Mouse (Mus musculus) hindbrain, embryonic 10.5 days (tissue): ENCODE results near the gene Mrtfa. TPM values are rescaled to one million over a fixed set of nuclear protein-coding genes. Genes with fewer than 3 reads are reported as not detected.

Experiments
- DNase-seq: peaks from one replicate; pipeline ENCODE4 v3.0.0-alpha.2; 2017; ENCODE audit warnings: low spot score
- H3K27ac ChIP-seq: fragments of 300-500 bp; sonication (generic); 2 replicates; pipeline ENCODE4 v1.5.1; 2016; ENCODE audit warnings: mild to moderate bottlenecking, moderate library complexity
- H3K27me3 ChIP-seq: fragments of 300-500 bp; sonication (generic); 2 replicates; pipeline ENCODE4 v1.6.1; 2016; ENCODE audit warnings: mild to moderate bottlenecking; ENCODE audit not compliant: poor library complexity, insufficient read depth, severe bottlenecking
- H3K36me3 ChIP-seq: fragments of 300-500 bp; sonication (generic); 2 replicates; pipeline ENCODE4 v1.6.1; 2016; ENCODE audit warnings: mild to moderate bottlenecking, moderate library complexity
- H3K4me1 ChIP-seq: fragments of 300-500 bp; sonication (generic); replicated peaks from 2 replicates; pipeline ENCODE4 v1.6.1; 2016; ENCODE audit warnings: mild to moderate bottlenecking
- H3K4me3 ChIP-seq: fragments of 300-500 bp; sonication (generic); 2 replicates; pipeline ENCODE4 v1.5.1; 2016; ENCODE audit warnings: mild to moderate bottlenecking, moderate library complexity
- H3K9me3 ChIP-seq: fragments of 300-500 bp; sonication (generic); 2 replicates; pipeline ENCODE4 v1.6.1; 2016; ENCODE audit warnings: mild to moderate bottlenecking, moderate library complexity
- WGBS: fragments of 180-500 bp; shearing (Covaris S2); methylation state at CpG from one replicate; pipeline ENCODE4 v1.1.7; 2016; 5-methylcytosine and 5-hydroxymethylcytosine counted together
- polyA plus RNA-seq: library from polyadenylated mRNA; unstranded; fragments of >200 nt; fragmentation: Nextera tagmentation; extraction: Ambion mirVana; gene quantifications from 2 replicates; pipeline ENCODE4 v1.2.1, GENCODE M21; 2016

The Mrtfa gene
- polyA plus RNA-seq, 1 experiment from 2014 or later, result 31.3 TPM

- WGBS, result 89% methylated on average over 4 of the region's 4 CpGs
Measured at GRCm38 (mm10) chr15:81045336-81045735, 145.2 kb downstream of the Mrtfa start.

GRCm38 (mm10) chr15:81044446-81044845 is 146.1 kb downstream of the Mrtfa start:
- Histone ChIP-seq H3K4me1 (peaks cover 16% of the 10 kb centered on the region), H3K36me3 (peaks cover 21% of the 10 kb centered on the region), H3K27ac (no peak overlapping the region), H3K9me3 (no peaks in the 10 kb centered on the region), H3K27me3 (no peaks in the 10 kb centered on the region), H3K4me3 (no peak overlapping the region)
- no peak for DNase-seq
- 91% methylated on average over 9 of the region's 9 CpGs for WGBS

More at GRCm38 (mm10) chr15:81045336-81045735, 145.2 kb downstream of the Mrtfa start:
- peaks cover 21% of the 10 kb centered on the region for H3K36me3 ChIP-seq
- H3K27ac ChIP-seq, result no peak overlapping the region
- no peaks in the 10 kb centered on the region for H3K27me3 ChIP-seq
- peaks cover 16% of the 10 kb centered on the region for H3K4me1 ChIP-seq
- no peak overlapping the region for H3K4me3 ChIP-seq
- no peak for DNase-seq
- no peaks in the 10 kb centered on the region for H3K9me3 ChIP-seq

GRCm38 (mm10) chr15:81042276-81042931 is 148.2 kb downstream of the Mrtfa start:
- peak; percentile 27 for DNase-seq
- peaks cover 16% of the 10 kb centered on the region for H3K4me1 ChIP-seq
- peaks cover 21% of the 10 kb centered on the region for H3K36me3 ChIP-seq
- H3K27ac ChIP-seq, result no peak overlapping the region
- 70% methylated on average over 13 of the region's 13 CpGs for WGBS
- no peaks in the 10 kb centered on the region for H3K9me3 ChIP-seq
- no peak overlapping the region for H3K4me3 ChIP-seq
- no peaks in the 10 kb centered on the region for H3K27me3 ChIP-seq

GRCm38 (mm10) chr15:81041767-81042166 is 148.8 kb downstream of the Mrtfa start:
- Histone ChIP-seq H3K36me3 (peaks cover 21% of the 10 kb centered on the region), H3K4me1 (peaks cover 16% of the 10 kb centered on the region), H3K27ac (no peak overlapping the region), H3K9me3 (no peaks in the 10 kb centered on the region), H3K27me3 (no peaks in the 10 kb centered on the region), H3K4me3 (no peak overlapping the region)
- no peak for DNase-seq
- WGBS, result 77% methylated on average over 4 of the region's 4 CpGs

- 90% methylated on average over 5 of the region's 5 CpGs for WGBS
- H3K36me3 ChIP-seq, result peaks cover 4% of the 10 kb centered on the region
Measured at GRCm38 (mm10) chr15:81038419-81038818, 152.1 kb downstream of the Mrtfa start.

GRCm38 (mm10) chr15:81035417-81036162 is 155.0 kb downstream of the Mrtfa start:
- 75% methylated on average over 12 of the region's 12 CpGs for WGBS
- DNase-seq, result no peak
- Histone ChIP-seq H3K4me1 (peaks cover 48% of the 10 kb centered on the region), H3K36me3 (no peaks in the 10 kb centered on the region), H3K4me3 (no peak overlapping the region), H3K27ac (0 out of 2 replicates have a peak overlapping the region, but pooled peaks have one; percentile 23), H3K9me3 (no peaks in the 10 kb centered on the region), H3K27me3 (no peaks in the 10 kb centered on the region)

More at GRCm38 (mm10) chr15:81038419-81038818, 152.1 kb downstream of the Mrtfa start:
- H3K9me3 ChIP-seq, result no peaks in the 10 kb centered on the region
- peaks cover 36% of the 10 kb centered on the region for H3K4me1 ChIP-seq
- no peak overlapping the region for H3K27ac ChIP-seq
- H3K27me3 ChIP-seq, result no peaks in the 10 kb centered on the region
- no peak overlapping the region for H3K4me3 ChIP-seq
- no peak for DNase-seq

- H3K4me1 ChIP-seq, result peaks cover 48% of the 10 kb centered on the region
- no peak for DNase-seq
- no peaks in the 10 kb centered on the region for H3K9me3 ChIP-seq
- WGBS, result 79% methylated on average over 6 of the region's 6 CpGs
- peak overlapping the region; percentile 35; the same call in 1 of the 2 replicates for H3K27ac ChIP-seq
- H3K36me3 ChIP-seq, result no peaks in the 10 kb centered on the region
- no peak overlapping the region for H3K4me3 ChIP-seq
- H3K27me3 ChIP-seq, result no peaks in the 10 kb centered on the region
Measured at GRCm38 (mm10) chr15:81034119-81034518, 156.4 kb downstream of the Mrtfa start.

- Histone ChIP-seq H3K4me1 (peaks cover 49% of the 10 kb centered on the region), H3K4me3 (no peak overlapping the region), H3K36me3 (no peaks in the 10 kb centered on the region), H3K27ac (peak overlapping the region; percentile 40; the same call in 1 of the 2 replicates), H3K9me3 (no peaks in the 10 kb centered on the region), H3K27me3 (no peaks in the 10 kb centered on the region)
- no peak for DNase-seq
- 42% methylated on average over 9 of the region's 9 CpGs for WGBS
Measured at GRCm38 (mm10) chr15:81032941-81033629, 157.5 kb downstream of the Mrtfa start.

- 0 out of 2 replicates have a peak overlapping the region, but pooled peaks have one; percentile 35 for H3K27ac ChIP-seq
- no peak overlapping the region for H3K4me3 ChIP-seq
- no peaks in the 10 kb centered on the region for H3K27me3 ChIP-seq
- H3K9me3 ChIP-seq, result no peaks in the 10 kb centered on the region
- peaks cover 62% of the 10 kb centered on the region for H3K4me1 ChIP-seq
- DNase-seq, result no peak
- WGBS, result 83% methylated on average over 4 of the region's 4 CpGs
- H3K36me3 ChIP-seq, result no peaks in the 10 kb centered on the region
Measured at GRCm38 (mm10) chr15:81031611-81032010, 158.9 kb downstream of the Mrtfa start.

GRCm38 (mm10) chr15:81030891-81031425 is 159.6 kb downstream of the Mrtfa start:
- no peaks in the 10 kb centered on the region for H3K27me3 ChIP-seq
- H3K9me3 ChIP-seq, result no peaks in the 10 kb centered on the region
- H3K27ac ChIP-seq, result peak overlapping the region; percentile 40; the same call in 1 of the 2 replicates
- no peak for DNase-seq
- no peaks in the 10 kb centered on the region for H3K36me3 ChIP-seq
- H3K4me1 ChIP-seq, result peaks cover 64% of the 10 kb centered on the region
- 58% methylated on average over 10 of the region's 10 CpGs for WGBS
- H3K4me3 ChIP-seq, result no peak overlapping the region

GRCm38 (mm10) chr15:81027378-81028173 is 163.0 kb downstream of the Mrtfa start:
- no peaks in the 10 kb centered on the region for H3K27me3 ChIP-seq
- peaks cover 2% of the 10 kb centered on the region; the same call in 1 of the 2 replicates for H3K36me3 ChIP-seq
- DNase-seq, result peak; percentile 75
- WGBS, result 42% methylated on average over 8 of the region's 8 CpGs
- no peak overlapping the region; the same call in 1 of the 2 replicates for H3K27ac ChIP-seq
- no peaks in the 10 kb centered on the region for H3K9me3 ChIP-seq
- peaks cover 33% of the 10 kb centered on the region for H3K4me1 ChIP-seq
- H3K4me3 ChIP-seq, result no peak overlapping the region

GRCm38 (mm10) chr15:81026901-81027300 is 163.7 kb downstream of the Mrtfa start:
- Histone ChIP-seq H3K27me3 (no peaks in the 10 kb centered on the region), H3K4me1 (peaks cover 30% of the 10 kb centered on the region), H3K36me3 (peaks cover 8% of the 10 kb centered on the region), H3K4me3 (no peak overlapping the region), H3K9me3 (no peaks in the 10 kb centered on the region), H3K27ac (no peak overlapping the region)
- DNase-seq, result no peak
- 85% methylated on average over 5 of the region's 5 CpGs for WGBS
